Mouse (Mus musculus) megakaryocyte, embryonic 14.5 days (primary cell): ENCODE data around the gene C130050O18Rik. TPM values are rescaled to one million over a fixed set of nuclear protein-coding genes. Genes with fewer than 3 reads are reported as not detected.

Experiments used
- H3K27me3 ChIP-seq: replicated peaks from 2 replicates; pipeline ENCODE3; 2012; ENCODE audit warnings: inconsistent platforms
- H3K36me3 ChIP-seq: replicated peaks from 2 replicates; pipeline ENCODE3; 2012; ENCODE audit warnings: low read length, inconsistent platforms, mixed read lengths
- H3K4me1 ChIP-seq: 2 replicates; pipeline ENCODE4 v1.6.1; 2012; ENCODE audit warnings: inconsistent platforms
- H3K4me3 ChIP-seq: replicated peaks from 2 replicates; pipeline ENCODE3; 2012; ENCODE audit warnings: moderate library complexity, mild to moderate bottlenecking, inconsistent platforms
- H3K9me3 ChIP-seq: 2 replicates; pipeline ENCODE4 v1.6.1; 2012; ENCODE audit warnings: inconsistent platforms
- FLI1 ChIP-seq: IDR thresholded peaks from 2 replicates; pipeline ENCODE4 v1.6.1; 2012; ENCODE audit warnings: low read length, inconsistent platforms, mixed read lengths
- GATA1 ChIP-seq: IDR thresholded peaks from 3 replicates; pipeline ENCODE4 v1.6.1; 2012; ENCODE audit warnings: mixed read lengths, low read length, inconsistent platforms, borderline replicate concordance
- polyA plus RNA-seq: library from polyadenylated mRNA; stranded (reverse); fragments of >175 nt; gene quantifications from 2 replicates; pipeline ENCODE4 v1.2.3, GENCODE M21; 2012; ENCODE audit warnings: low replicate concordance; ENCODE audit not compliant: insufficient read depth

Gene C130050O18Rik
- polyA plus RNA-seq, 1 experiment: 1.8 TPM

DNA sequence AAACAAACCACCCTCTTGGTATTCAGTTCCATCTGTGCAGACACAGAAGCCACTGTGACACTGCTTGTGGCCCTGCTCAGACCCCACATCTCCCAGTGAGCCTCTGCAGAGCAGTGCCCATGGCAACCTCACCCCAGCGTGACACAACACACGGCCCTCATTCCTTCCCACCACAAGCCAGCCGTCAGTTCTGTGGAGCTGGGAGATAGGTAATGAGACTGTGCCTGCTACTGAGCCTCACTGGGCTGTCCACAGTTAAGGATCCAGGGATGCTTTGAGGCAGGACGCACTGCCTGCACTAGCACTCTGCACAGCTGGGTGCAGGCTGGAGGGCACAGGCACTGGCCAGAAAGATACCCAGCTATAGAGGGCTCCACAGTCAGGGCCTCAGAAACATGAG, 44.8 kb downstream of the C130050O18Rik start:
- TF ChIP-seq FLI1 (no peak), GATA1 (no peak)
- Histone ChIP-seq H3K4me1 (peaks cover 80% of the 10 kb centered on the region), H3K4me3 (peak overlapping the region; percentile 81), H3K36me3 (peaks cover 38% of the 10 kb centered on the region), H3K9me3 (no peaks in the 10 kb centered on the region), H3K27me3 (no peaks in the 10 kb centered on the region)

DNA sequence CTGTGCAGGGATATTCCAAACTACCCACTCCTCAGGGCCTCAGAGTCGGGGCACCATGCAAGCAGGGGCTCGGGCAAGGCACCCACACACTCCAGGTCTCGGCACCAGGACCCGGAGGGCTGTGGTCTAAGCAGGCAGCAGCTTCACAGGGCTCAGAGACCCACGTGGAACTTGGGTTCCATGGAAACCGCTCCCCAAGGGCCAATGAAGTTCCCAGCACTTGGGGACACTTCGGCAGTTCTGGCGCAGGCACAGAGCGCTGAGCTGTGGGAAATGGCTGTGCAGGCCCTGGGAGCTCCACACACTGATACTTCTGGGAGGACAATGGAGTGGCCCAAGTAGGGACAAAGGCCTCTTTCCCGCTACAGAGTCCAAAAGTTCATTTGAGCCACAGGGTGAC, 48.0 kb downstream of the C130050O18Rik start:
- Histone ChIP-seq H3K27me3 (no peaks in the 10 kb centered on the region), H3K4me1 (peaks cover 87% of the 10 kb centered on the region), H3K36me3 (peaks cover 54% of the 10 kb centered on the region), H3K4me3 (no peak overlapping the region), H3K9me3 (no peaks in the 10 kb centered on the region)
- TF ChIP-seq GATA1: no peak
- TF ChIP-seq FLI1: no peak

DNA sequence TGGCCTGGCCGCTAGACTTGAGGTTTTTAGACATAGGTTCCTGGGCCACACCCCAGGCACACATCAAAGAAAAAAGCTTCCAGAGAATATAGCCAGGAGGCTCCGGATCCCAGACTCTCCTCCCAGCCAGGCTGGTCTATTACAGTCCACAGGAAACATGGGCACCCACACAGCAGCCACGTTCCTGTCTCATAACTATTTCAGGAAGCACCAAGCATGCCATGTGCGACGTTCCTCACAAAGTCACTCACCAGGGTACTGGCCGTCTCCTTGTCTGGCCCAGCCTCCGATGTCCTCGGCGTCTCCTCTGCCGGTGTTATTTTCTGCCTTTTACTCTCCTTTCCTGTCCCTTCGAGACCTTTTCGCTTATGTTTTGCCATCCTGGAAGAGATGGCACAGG, 50.1 kb downstream of the C130050O18Rik start:
- Histone ChIP-seq H3K27me3 (no peaks in the 10 kb centered on the region), H3K9me3 (no peaks in the 10 kb centered on the region), H3K4me3 (peak overlapping the region; percentile 69), H3K36me3 (peaks cover 54% of the 10 kb centered on the region), H3K4me1 (peaks cover 85% of the 10 kb centered on the region)
- TF ChIP-seq GATA1 (no peak), FLI1 (no peak)

GRCm38 (mm10) chr5:139457241-139457640, 52.2 kb downstream of the C130050O18Rik start:
- no peaks in the 10 kb centered on the region for H3K9me3 ChIP-seq
- no peak overlapping the region for H3K4me3 ChIP-seq
- H3K4me1 ChIP-seq: peaks cover 80% of the 10 kb centered on the region
- no peak for TF ChIP-seq GATA1
- TF ChIP-seq FLI1: no peak
- peaks cover 40% of the 10 kb centered on the region for H3K36me3 ChIP-seq
- H3K27me3 ChIP-seq: no peaks in the 10 kb centered on the region

- TF ChIP-seq FLI1 (no peak), GATA1 (no peak)
- no peaks in the 10 kb centered on the region for H3K27me3 ChIP-seq
- peaks cover 16% of the 10 kb centered on the region for H3K36me3 ChIP-seq
- peak overlapping the region; percentile 98 for H3K4me3 ChIP-seq
- H3K9me3 ChIP-seq: no peaks in the 10 kb centered on the region
- H3K4me1 ChIP-seq: peaks cover 67% of the 10 kb centered on the region
Observed at GRCm38 (mm10) chr5:139459938-139460337, 54.9 kb downstream of the C130050O18Rik start.

- Histone ChIP-seq H3K27me3 (no peaks in the 10 kb centered on the region), H3K4me3 (peak within 1 kb of the TSS; percentile 98), H3K4me1 (peaks cover 67% of the 10 kb centered on the region), H3K36me3 (peaks cover 11% of the 10 kb centered on the region), H3K9me3 (no peaks in the 10 kb centered on the region)
- TF ChIP-seq GATA1: no peak
- TF ChIP-seq FLI1: 0 out of 2 replicates have a peak, but pooled peaks have one; percentile 19
Observed at GRCm38 (mm10) chr5:139460384-139461067, 55.4 kb downstream of the C130050O18Rik start, which contains the start of gene 3110082I17Rik. 3110082I17Rik (minus strand) TSS chr5:139460527.

GRCm38 (mm10) chr5:139464874-139465273, 59.8 kb downstream of the C130050O18Rik start:
- H3K4me3 ChIP-seq: no peak overlapping the region
- peaks cover 60% of the 10 kb centered on the region for H3K4me1 ChIP-seq
- peaks cover 4% of the 10 kb centered on the region for H3K36me3 ChIP-seq
- H3K9me3 ChIP-seq: no peaks in the 10 kb centered on the region
- no peaks in the 10 kb centered on the region for H3K27me3 ChIP-seq
- TF ChIP-seq GATA1 (no peak), FLI1 (no peak)

Other genes starting within 250 kb of the C130050O18Rik start
- gene Sun1, start 204.6 kb upstream of the C130050O18Rik start, polyA plus RNA-seq: 1.5 and 3.4 TPM in 2 replicates
- 55.5 and 58.7 TPM in 2 replicates for gene Get4, start 153.0 kb upstream of the C130050O18Rik start, polyA plus RNA-seq
- 25.6 and 59.2 TPM in 2 replicates for gene Adap1, start 79.7 kb upstream of the C130050O18Rik start, polyA plus RNA-seq
- gene Cox19, start 53.9 kb upstream of the C130050O18Rik start, polyA plus RNA-seq: 51.4 and 67.9 TPM in 2 replicates
- gene Cyp2w1, start 52.7 kb upstream of the C130050O18Rik start, polyA plus RNA-seq: not detected in 2 replicates
- gene Gpr146, start 27.6 kb upstream of the C130050O18Rik start, polyA plus RNA-seq: 54.8 and 69.9 TPM in 2 replicates
- not detected in 2 replicates for gene Gper1, start 17.9 kb downstream of the C130050O18Rik start, polyA plus RNA-seq
- gene 3110082I17Rik, start 55.2 kb downstream of the C130050O18Rik start, polyA plus RNA-seq: 23.2 and 41.2 TPM in 2 replicates
- gene Zfand2a, start 79.3 kb downstream of the C130050O18Rik start, polyA plus RNA-seq: 0.53 and 3.6 TPM in 2 replicates
- not detected in 2 replicates for gene Uncx, start 138.2 kb downstream of the C130050O18Rik start, polyA plus RNA-seq